Mouse (Mus musculus): ENCODE measurements around the gene Ahcyl2.

DNA sequence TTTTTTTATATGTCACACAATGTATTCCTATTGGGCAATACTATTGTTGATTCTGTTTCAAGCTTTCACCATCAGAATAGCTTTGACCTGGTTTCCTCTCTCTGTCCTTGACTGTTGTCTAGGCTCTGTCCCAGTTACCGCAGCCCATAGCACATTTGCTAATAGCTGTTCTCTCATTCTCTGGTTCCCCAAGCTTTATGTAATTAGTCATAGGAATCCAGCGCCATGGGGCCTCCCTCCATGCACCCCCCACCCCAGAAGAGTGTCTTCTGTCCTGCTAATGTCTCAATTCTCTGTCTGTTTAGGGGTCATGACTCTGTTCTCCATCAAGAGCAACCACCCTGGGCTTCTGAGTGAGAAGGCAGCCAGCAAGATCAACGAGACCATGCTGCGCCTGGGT, 11.3 kb upstream of the Ahcyl2 start:
- TF ChIP-seq CTCF (IDR thresholded peaks at IDR 0.05; ENCODE audit: low read depth): no peak
- no peak for TF ChIP-seq EP300 (IDR thresholded peaks at IDR 0.05; ENCODE audit: low read depth)
